Mouse (Mus musculus) midbrain, embryonic 13.5 days (tissue): ENCODE results near the gene Ybx2. TPM values are rescaled to one million over a fixed set of nuclear protein-coding genes. Genes with fewer than 3 reads are reported as not detected.
"Not testable (repeated sequence)": the region's sequence is repeated elsewhere in the genome, so short reads cannot be mapped to it uniquely, and the experiment has no call there.

Experiments used
- ATAC-seq: fragments of 200-750 bp; cut with Nextera tagmentation; 2 replicates; pipeline ENCODE4 v1.8.0; 2017; ENCODE audit warnings: mild to moderate bottlenecking, moderate TSS enrichment, moderate library complexity
- H3K27ac ChIP-seq: fragments of 300-500 bp; sonication (generic); 2 replicates; pipeline ENCODE4 v1.5.1; 2015; ENCODE audit warnings: inconsistent platforms, mild to moderate bottlenecking, moderate library complexity
- H3K27me3 ChIP-seq: fragments of 300-500 bp; sonication (generic); 2 replicates; pipeline ENCODE4 v1.6.1; 2015; ENCODE audit warnings: mild to moderate bottlenecking, inconsistent platforms
- H3K36me3 ChIP-seq: fragments of 300-500 bp; sonication (generic); 2 replicates; pipeline ENCODE4 v1.6.1; 2015; ENCODE audit warnings: mild to moderate bottlenecking, inconsistent platforms
- H3K4me1 ChIP-seq: fragments of 300-500 bp; sonication (generic); replicated peaks from 2 replicates; pipeline ENCODE4 v1.6.1; 2015; ENCODE audit warnings: inconsistent platforms
- H3K4me2 ChIP-seq: fragments of 300-500 bp; sonication (generic); replicated peaks from 2 replicates; pipeline ENCODE4 v1.6.1; 2015; ENCODE audit warnings: moderate library complexity, mild to moderate bottlenecking, inconsistent platforms
- H3K4me3 ChIP-seq: fragments of 300-500 bp; sonication (generic); replicated peaks from 2 replicates; pipeline ENCODE4 v1.5.1; 2015; ENCODE audit warnings: mild to moderate bottlenecking, inconsistent platforms
- H3K9ac ChIP-seq: fragments of 300-500 bp; sonication (generic); replicated peaks from 2 replicates; pipeline ENCODE4 v1.6.1; 2015; ENCODE audit warnings: mild to moderate bottlenecking, inconsistent platforms
- H3K9me3 ChIP-seq: fragments of 300-500 bp; sonication (generic); 2 replicates; pipeline ENCODE4 v1.6.1; 2016; ENCODE audit warnings: mild to moderate bottlenecking, inconsistent platforms
- WGBS: fragments of 180-500 bp; shearing (Covaris S2); methylation state at CpG from one replicate; pipeline ENCODE4 v1.1.7; 2015; 5-methylcytosine and 5-hydroxymethylcytosine counted together
- polyA plus RNA-seq: library from polyadenylated mRNA; unstranded; fragments of >200 nt; fragmentation: Nextera tagmentation; extraction: Ambion mirVana; gene quantifications from 2 replicates; pipeline ENCODE4 v1.2.1, GENCODE M21; 2015

Ybx2 gene
- polyA plus RNA-seq, 1 experiment from 2014 or later, result 4.2 TPM

- no peak for ATAC-seq
- Histone ChIP-seq H3K27me3 (peaks cover 3% of the 10 kb centered on the region; the same call in 1 of the 2 replicates), H3K36me3 (no peaks in the 10 kb centered on the region), H3K27ac (no peak overlapping the region), H3K4me1 (no peaks in the 10 kb centered on the region), H3K4me2 (no peak overlapping the region), H3K9me3 (no peaks in the 10 kb centered on the region), H3K4me3 (no peak overlapping the region), H3K9ac (no peak overlapping the region)
- 85% methylated on average over 4 of the region's 4 CpGs for WGBS
Measured at GRCm38 (mm10) chr11:69929712-69930111, 5.9 kb upstream of the Ybx2 start.

GRCm38 (mm10) chr11:69930176-69930575 lies 5.4 kb upstream of the Ybx2 start:
- H3K27me3 ChIP-seq, H3K27ac ChIP-seq, H3K9ac ChIP-seq, H3K36me3 ChIP-seq, H3K4me2 ChIP-seq, H3K4me1 ChIP-seq, ATAC-seq, H3K9me3 ChIP-seq, H3K4me3 ChIP-seq: not testable (repeated sequence)
- 91% methylated on average over 8 of the region's 8 CpGs for WGBS

GRCm38 (mm10) chr11:69930967-69931537 lies 4.5 kb upstream of the Ybx2 start:
- Histone ChIP-seq H3K4me1 (peaks cover 7% of the 10 kb centered on the region), H3K27me3 (peaks cover 11% of the 10 kb centered on the region; the same call in 1 of the 2 replicates), H3K36me3 (no peaks in the 10 kb centered on the region), H3K9ac (no peak overlapping the region), H3K9me3 (no peaks in the 10 kb centered on the region), H3K4me2 (no peak overlapping the region), H3K27ac (no peak overlapping the region), H3K4me3 (no peak overlapping the region)
- WGBS, result 83% methylated on average over 3 of the region's 3 CpGs
- ATAC-seq, result no peak

- ATAC-seq, result no peak
- no peaks in the 10 kb centered on the region for H3K9me3 ChIP-seq
- H3K36me3 ChIP-seq, result no peaks in the 10 kb centered on the region
- WGBS, result 77% methylated on average over 8 of the region's 8 CpGs
- H3K27me3 ChIP-seq, result peaks cover 19% of the 10 kb centered on the region
- no peak overlapping the region for H3K27ac ChIP-seq
- H3K4me3 ChIP-seq, result no peak overlapping the region
- no peak overlapping the region for H3K4me2 ChIP-seq
- H3K9ac ChIP-seq, result no peak overlapping the region
- peaks cover 15% of the 10 kb centered on the region for H3K4me1 ChIP-seq
Measured at GRCm38 (mm10) chr11:69931769-69932168, 3.8 kb upstream of the Ybx2 start.

- Histone ChIP-seq H3K27me3 (peaks cover 23% of the 10 kb centered on the region), H3K36me3 (no peaks in the 10 kb centered on the region)
- WGBS, result 42% methylated on average over 3 of the region's 3 CpGs
Measured at GRCm38 (mm10) chr11:69932254-69932653, 3.3 kb upstream of the Ybx2 start.

GRCm38 (mm10) chr11:69933066-69933465 lies 2.5 kb upstream of the Ybx2 start:
- Histone ChIP-seq H3K9ac (no peak overlapping the region), H3K4me1 (peaks cover 21% of the 10 kb centered on the region), H3K9me3 (no peaks in the 10 kb centered on the region), H3K27ac (no peak overlapping the region), H3K4me3 (no peak overlapping the region), H3K4me2 (no peak overlapping the region), H3K27me3 (peaks cover 32% of the 10 kb centered on the region), H3K36me3 (no peaks in the 10 kb centered on the region)
- ATAC-seq, result no peak
- 82% methylated on average over 4 of the region's 4 CpGs for WGBS

More at GRCm38 (mm10) chr11:69932254-69932653, 3.3 kb upstream of the Ybx2 start:
- no peak overlapping the region for H3K4me2 ChIP-seq
- H3K4me1 ChIP-seq, result peaks cover 19% of the 10 kb centered on the region
- no peak overlapping the region for H3K4me3 ChIP-seq
- ATAC-seq, result no peak
- no peaks in the 10 kb centered on the region for H3K9me3 ChIP-seq
- no peak overlapping the region for H3K9ac ChIP-seq
- H3K27ac ChIP-seq, result no peak overlapping the region

GRCm38 (mm10) chr11:69934169-69934568 lies 1.4 kb upstream of the Ybx2 start:
- H3K4me3 ChIP-seq, result peak overlapping the region; percentile 7; the same call in 1 of the 2 replicates
- 1% methylated on average over 18 of the region's 18 CpGs for WGBS

GRCm38 (mm10) chr11:69934681-69935080 lies 915 bp upstream of the Ybx2 start:
- ATAC-seq, result no peak
- 14% methylated on average over 6 of the region's 6 CpGs for WGBS
- Histone ChIP-seq H3K4me1 (peaks cover 21% of the 10 kb centered on the region), H3K36me3 (no peaks in the 10 kb centered on the region), H3K27me3 (peaks cover 46% of the 10 kb centered on the region), H3K9me3 (no peaks in the 10 kb centered on the region), H3K27ac (no peak overlapping the region), H3K4me3 (peak overlapping the region; percentile 7; the same call in 1 of the 2 replicates), H3K4me2 (peak overlapping the region; percentile 99), H3K9ac (no peak overlapping the region)

More at GRCm38 (mm10) chr11:69934169-69934568, 1.4 kb upstream of the Ybx2 start:
- Histone ChIP-seq H3K36me3 (no peaks in the 10 kb centered on the region), H3K9me3 (no peaks in the 10 kb centered on the region), H3K9ac (no peak overlapping the region), H3K4me1 (peaks cover 21% of the 10 kb centered on the region), H3K27me3 (peaks cover 43% of the 10 kb centered on the region), H3K4me2 (peak overlapping the region; percentile 99), H3K27ac (no peak overlapping the region)
- peak; percentile 59; the same call in 1 of the 2 replicates for ATAC-seq

- Histone ChIP-seq H3K4me2 (peak overlapping the region; percentile 99), H3K9ac (peak overlapping the region; percentile 75), H3K36me3 (no peaks in the 10 kb centered on the region), H3K9me3 (no peaks in the 10 kb centered on the region), H3K27me3 (peaks cover 46% of the 10 kb centered on the region), H3K4me1 (peaks cover 21% of the 10 kb centered on the region), H3K27ac (no peak overlapping the region), H3K4me3 (peak overlapping the region; percentile 61)
- 2% methylated on average over 30 of the region's 30 CpGs for WGBS
- ATAC-seq, result peak; percentile 31
Measured at GRCm38 (mm10) chr11:69936156-69936555, 560 bp downstream of the Ybx2 start.

- no peak for ATAC-seq
- Histone ChIP-seq H3K4me1 (peaks cover 21% of the 10 kb centered on the region), H3K9me3 (no peaks in the 10 kb centered on the region), H3K27ac (no peak overlapping the region), H3K4me2 (peak overlapping the region; percentile 99), H3K36me3 (no peaks in the 10 kb centered on the region), H3K4me3 (peak overlapping the region; percentile 61), H3K27me3 (peaks cover 46% of the 10 kb centered on the region), H3K9ac (peak overlapping the region; percentile 75)
- 44% methylated on average over 9 of the region's 9 CpGs for WGBS
Measured at GRCm38 (mm10) chr11:69936714-69937347, 1.2 kb downstream of the Ybx2 start.

GRCm38 (mm10) chr11:69937385-69937784 lies 1.8 kb downstream of the Ybx2 start:
- peaks cover 46% of the 10 kb centered on the region for H3K27me3 ChIP-seq
- no peak for ATAC-seq

GRCm38 (mm10) chr11:69937834-69938233 lies 2.2 kb downstream of the Ybx2 start:
- H3K9ac ChIP-seq, result peak overlapping the region; percentile 36; the same call in 1 of the 2 replicates
- no peak overlapping the region for H3K27ac ChIP-seq
- no peak overlapping the region for H3K4me2 ChIP-seq
- H3K4me1 ChIP-seq, result peaks cover 21% of the 10 kb centered on the region
- no peaks in the 10 kb centered on the region for H3K9me3 ChIP-seq
- H3K27me3 ChIP-seq, result peaks cover 46% of the 10 kb centered on the region
- WGBS, result 68% methylated on average over 5 of the region's 5 CpGs
- no peak for ATAC-seq
- H3K4me3 ChIP-seq, result no peak overlapping the region
- H3K36me3 ChIP-seq, result no peaks in the 10 kb centered on the region

More at GRCm38 (mm10) chr11:69937385-69937784, 1.8 kb downstream of the Ybx2 start:
- H3K9me3 ChIP-seq, result no peaks in the 10 kb centered on the region
- H3K4me3 ChIP-seq, result no peak overlapping the region
- H3K9ac ChIP-seq, result no peak overlapping the region
- no peak overlapping the region for H3K4me2 ChIP-seq
- no peaks in the 10 kb centered on the region for H3K36me3 ChIP-seq
- peaks cover 21% of the 10 kb centered on the region for H3K4me1 ChIP-seq
- 38% methylated on average over 4 of the region's 4 CpGs for WGBS
- H3K27ac ChIP-seq, result no peak overlapping the region
